Mouse (Mus musculus): ENCODE measurements around the gene Nfam1. TPM values are rescaled to one million over a fixed set of nuclear protein-coding genes. Genes with fewer than 3 reads are reported as not detected.

Nfam1 gene
- polyA plus RNA-seq, 1 experiment from 2014 or later: 0.31 TPM

- no peak overlapping the region for H3K27ac ChIP-seq (ENCODE audit: low read depth, low read length)
- no peak; the same call in 1 of the 2 replicates for ATAC-seq (ENCODE audit: low read depth)
- H3K4me3 ChIP-seq (ENCODE audit: low read depth, low read length): no peak overlapping the region
- no peaks in the 10 kb centered on the region for H3K36me3 ChIP-seq (ENCODE audit: control insufficient read depth, insufficient read depth, low read length)
- peaks cover 2% of the 10 kb centered on the region; the same call in 1 of the 2 replicates for H3K27me3 ChIP-seq (ENCODE audit: control insufficient read depth, insufficient read depth, low read length)
- H3K9me3 ChIP-seq (ENCODE audit: control insufficient read depth, low read length): no peaks in the 10 kb centered on the region
- no peak overlapping the region for H3K9ac ChIP-seq (replicated peaks; ENCODE audit: low read depth, low read length)
- H3K4me2 ChIP-seq (ENCODE audit: low read depth, low read length): no peak overlapping the region
- 38% methylated on average over 6 of the region's 6 CpGs for WGBS
- H3K4me1 ChIP-seq (ENCODE audit: control insufficient read depth, insufficient read depth, low read length): peaks cover 51% of the 10 kb centered on the region
Observed at GRCm38 (mm10) chr15:82989190-82989704, 43.9 kb downstream of the Nfam1 start.

DNA sequence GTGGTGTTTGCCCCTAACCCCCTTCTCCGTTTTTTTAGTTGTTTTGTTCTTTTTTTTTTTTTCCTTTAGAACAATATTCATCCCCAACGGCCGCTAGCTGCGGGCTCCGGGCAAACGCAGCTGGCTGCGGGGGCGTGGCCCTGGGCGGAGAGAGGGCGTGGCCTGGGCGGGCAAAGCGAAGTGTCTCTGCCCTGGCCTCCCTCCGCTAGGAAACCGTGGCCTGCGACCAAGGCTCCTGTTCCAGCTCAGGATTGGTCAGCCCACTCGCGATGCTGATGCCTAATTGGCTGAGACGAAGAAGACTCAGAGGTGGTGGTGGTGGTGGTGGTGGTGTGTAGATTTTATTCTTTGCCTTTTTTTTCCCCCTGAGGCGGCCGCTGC lies 45.4 kb downstream of the Nfam1 start, which contains the start of gene Tcf20:
TSS of gene Tcf20 (minus strand) at position 141 of the 381 bp plus-strand sequence.
- Histone ChIP-seq H3K27ac (ENCODE audit: low read depth, low read length) (peak within 1 kb of the TSS; percentile 49; the same call in 1 of the 2 replicates), H3K4me1 (ENCODE audit: control insufficient read depth, insufficient read depth, low read length) (peaks cover 61% of the 10 kb centered on the region), H3K9ac (replicated peaks; ENCODE audit: low read depth, low read length) (peak within 1 kb of the TSS; percentile 34; the same call in 1 of the 2 replicates), H3K27me3 (ENCODE audit: control insufficient read depth, insufficient read depth, low read length) (peaks cover 2% of the 10 kb centered on the region; the same call in 1 of the 2 replicates), H3K36me3 (ENCODE audit: control insufficient read depth, insufficient read depth, low read length) (no peaks in the 10 kb centered on the region), H3K4me3 (ENCODE audit: low read depth, low read length) (peak within 1 kb of the TSS; percentile 29), H3K9me3 (ENCODE audit: control insufficient read depth, low read length) (no peaks in the 10 kb centered on the region), H3K4me2 (ENCODE audit: low read depth, low read length) (peak within 1 kb of the TSS; percentile 90)
- under 1% methylated on average over 20 of the region's 20 CpGs for WGBS
- peak; percentile 84 for ATAC-seq (ENCODE audit: low read depth)

DNA sequence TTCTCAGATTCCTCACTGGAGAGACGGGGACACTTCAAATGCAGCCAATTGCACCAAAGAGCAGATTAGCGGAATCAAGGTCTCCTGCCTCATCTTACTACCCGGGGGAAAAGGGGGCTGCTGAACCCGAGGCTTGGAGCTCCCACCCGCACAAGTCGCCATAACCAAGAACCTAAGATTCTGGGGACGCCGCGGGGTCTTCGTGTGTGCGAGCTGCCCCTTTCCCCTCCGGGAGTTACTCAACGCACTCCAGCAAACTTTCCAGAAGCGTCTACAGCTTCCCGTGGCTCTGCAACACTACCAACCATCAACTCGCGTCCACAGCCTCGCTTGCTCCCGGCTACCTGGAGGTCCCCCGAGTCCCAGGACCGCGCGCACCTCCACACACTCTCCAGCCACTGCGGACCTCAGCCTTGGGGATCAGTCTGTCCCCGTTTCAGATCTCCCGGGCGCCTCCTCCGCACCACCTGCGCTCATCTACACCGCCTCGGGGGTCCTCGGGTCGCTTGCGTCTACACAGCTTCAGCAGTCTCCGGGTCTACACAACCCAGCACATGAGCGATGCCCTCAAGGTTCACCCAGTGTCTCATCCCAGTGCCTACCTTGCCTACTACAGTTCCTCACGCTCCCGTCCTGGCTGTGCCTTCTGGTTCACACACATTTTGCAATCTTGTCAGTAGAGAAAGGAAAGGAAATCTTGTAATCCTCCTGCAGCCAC lies 45.9 kb downstream of the Nfam1 start:
- no peak overlapping the region for H3K27ac ChIP-seq (ENCODE audit: low read depth, low read length)
- H3K4me3 ChIP-seq (ENCODE audit: low read depth, low read length): peak overlapping the region; percentile 29
- H3K9ac ChIP-seq (replicated peaks; ENCODE audit: low read depth, low read length): peak overlapping the region; percentile 34; the same call in 1 of the 2 replicates
- H3K4me1 ChIP-seq (ENCODE audit: control insufficient read depth, insufficient read depth, low read length): peaks cover 58% of the 10 kb centered on the region
- H3K9me3 ChIP-seq (ENCODE audit: control insufficient read depth, low read length): no peaks in the 10 kb centered on the region
- H3K4me2 ChIP-seq (ENCODE audit: low read depth, low read length): peak overlapping the region; percentile 90
- under 1% methylated on average over 38 of the region's 38 CpGs for WGBS
- no peak for ATAC-seq (ENCODE audit: low read depth)
- peaks cover 2% of the 10 kb centered on the region; the same call in 1 of the 2 replicates for H3K27me3 ChIP-seq (ENCODE audit: control insufficient read depth, insufficient read depth, low read length)
- no peaks in the 10 kb centered on the region for H3K36me3 ChIP-seq (ENCODE audit: control insufficient read depth, insufficient read depth, low read length)

- 51% methylated on average over 7 of the region's 7 CpGs for whole genome bisulfite sequencing
- no peak for ATAC-seq (ENCODE audit: low read depth)
- Histone ChIP-seq H3K36me3 (ENCODE audit: control insufficient read depth, insufficient read depth, low read length) (no peaks in the 10 kb centered on the region), H3K27ac (ENCODE audit: low read depth, low read length) (peak overlapping the region; percentile 80), H3K9me3 (ENCODE audit: control insufficient read depth, low read length) (no peaks in the 10 kb centered on the region), H3K4me3 (ENCODE audit: low read depth, low read length) (no peak overlapping the region), H3K4me2 (ENCODE audit: low read depth, low read length) (peak overlapping the region; percentile 41; the same call in 1 of the 2 replicates), H3K4me1 (ENCODE audit: control insufficient read depth, insufficient read depth, low read length) (peaks cover 64% of the 10 kb centered on the region), H3K9ac (replicated peaks; ENCODE audit: low read depth, low read length) (no peak overlapping the region), H3K27me3 (ENCODE audit: control insufficient read depth, insufficient read depth, low read length) (peaks cover 5% of the 10 kb centered on the region; the same call in 1 of the 2 replicates)
Observed at GRCm38 (mm10) chr15:82984574-82984973, 48.5 kb downstream of the Nfam1 start.

DNA sequence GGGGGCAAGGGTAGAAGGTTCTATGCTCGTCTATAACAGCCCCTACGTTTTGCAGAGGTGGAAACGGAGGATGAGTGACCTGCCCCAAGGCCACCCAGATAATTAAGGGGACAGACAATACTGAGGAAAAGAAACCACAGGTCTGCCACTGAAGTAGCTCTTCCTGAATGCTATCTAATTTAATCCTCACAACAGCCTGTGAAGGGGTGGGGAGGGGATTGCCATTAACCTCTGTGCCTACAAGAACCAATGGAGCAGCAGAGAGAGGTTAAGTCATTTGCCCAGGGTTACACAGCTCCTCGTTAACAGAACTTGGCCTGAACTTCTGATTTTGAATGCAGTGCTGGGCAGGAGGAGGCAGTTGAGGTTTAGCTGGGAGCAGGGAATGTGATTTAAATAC lies 49.0 kb downstream of the Nfam1 start:
- ATAC-seq (ENCODE audit: low read depth): no peak
- H3K4me2 ChIP-seq (ENCODE audit: low read depth, low read length): peak overlapping the region; percentile 41; the same call in 1 of the 2 replicates

DNA sequence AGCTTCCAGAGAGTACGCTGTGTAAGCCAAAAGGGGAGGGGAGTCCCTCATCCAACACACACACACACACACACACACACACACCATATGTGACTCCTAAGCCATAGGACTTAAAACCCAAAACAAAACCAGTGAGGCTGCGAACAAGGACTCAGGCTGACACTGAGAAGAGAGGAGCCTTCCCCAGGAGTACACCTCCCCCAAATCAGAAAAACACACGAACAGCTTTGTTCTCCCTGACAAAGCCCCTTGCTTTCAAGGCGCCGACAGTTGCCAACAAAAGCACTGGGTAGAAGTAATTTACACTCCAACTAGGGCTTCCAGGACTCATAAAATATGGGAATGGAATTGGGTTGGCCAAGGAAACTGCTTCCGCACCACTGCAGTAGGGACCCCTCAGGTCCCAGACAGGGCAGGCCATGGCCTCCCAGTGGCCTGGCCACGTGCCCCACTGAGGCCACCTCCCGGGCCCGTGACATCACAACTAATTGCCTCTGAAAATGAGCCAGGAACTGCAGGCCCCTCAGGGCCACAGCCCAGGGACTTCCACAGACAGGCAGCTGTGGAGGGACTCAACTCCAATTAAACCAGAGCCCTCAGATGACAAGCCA lies 49.6 kb downstream of the Nfam1 start:
- peak; percentile 67 for ATAC-seq (ENCODE audit: low read depth)
- H3K4me3 ChIP-seq (ENCODE audit: low read depth, low read length): peak overlapping the region; percentile 9; the same call in 1 of the 2 replicates
- 2% methylated on average over 9 of the region's 9 CpGs for WGBS
- H3K27ac ChIP-seq (ENCODE audit: low read depth, low read length): peak overlapping the region; percentile 80
- peaks cover 5% of the 10 kb centered on the region; the same call in 1 of the 2 replicates for H3K27me3 ChIP-seq (ENCODE audit: control insufficient read depth, insufficient read depth, low read length)
- no peaks in the 10 kb centered on the region for H3K36me3 ChIP-seq (ENCODE audit: control insufficient read depth, insufficient read depth, low read length)
- no peaks in the 10 kb centered on the region for H3K9me3 ChIP-seq (ENCODE audit: control insufficient read depth, low read length)
- peaks cover 54% of the 10 kb centered on the region for H3K4me1 ChIP-seq (ENCODE audit: control insufficient read depth, insufficient read depth, low read length)
- peak overlapping the region; percentile 41 for H3K4me2 ChIP-seq (ENCODE audit: low read depth, low read length)
- peak overlapping the region; percentile 45; the same call in 1 of the 2 replicates for H3K9ac ChIP-seq (replicated peaks; ENCODE audit: low read depth, low read length)

More for the DNA sequence above, 49.0 kb downstream of the Nfam1 start:
- Histone ChIP-seq H3K9me3 (ENCODE audit: control insufficient read depth, low read length) (no peaks in the 10 kb centered on the region), H3K4me3 (ENCODE audit: low read depth, low read length) (no peak overlapping the region), H3K4me1 (ENCODE audit: control insufficient read depth, insufficient read depth, low read length) (peaks cover 60% of the 10 kb centered on the region), H3K9ac (replicated peaks; ENCODE audit: low read depth, low read length) (no peak overlapping the region), H3K36me3 (ENCODE audit: control insufficient read depth, insufficient read depth, low read length) (no peaks in the 10 kb centered on the region), H3K27me3 (ENCODE audit: control insufficient read depth, insufficient read depth, low read length) (peaks cover 5% of the 10 kb centered on the region; the same call in 1 of the 2 replicates), H3K27ac (ENCODE audit: low read depth, low read length) (peak overlapping the region; percentile 80)
- WGBS: 11% methylated on average over 4 of the region's 4 CpGs

DNA sequence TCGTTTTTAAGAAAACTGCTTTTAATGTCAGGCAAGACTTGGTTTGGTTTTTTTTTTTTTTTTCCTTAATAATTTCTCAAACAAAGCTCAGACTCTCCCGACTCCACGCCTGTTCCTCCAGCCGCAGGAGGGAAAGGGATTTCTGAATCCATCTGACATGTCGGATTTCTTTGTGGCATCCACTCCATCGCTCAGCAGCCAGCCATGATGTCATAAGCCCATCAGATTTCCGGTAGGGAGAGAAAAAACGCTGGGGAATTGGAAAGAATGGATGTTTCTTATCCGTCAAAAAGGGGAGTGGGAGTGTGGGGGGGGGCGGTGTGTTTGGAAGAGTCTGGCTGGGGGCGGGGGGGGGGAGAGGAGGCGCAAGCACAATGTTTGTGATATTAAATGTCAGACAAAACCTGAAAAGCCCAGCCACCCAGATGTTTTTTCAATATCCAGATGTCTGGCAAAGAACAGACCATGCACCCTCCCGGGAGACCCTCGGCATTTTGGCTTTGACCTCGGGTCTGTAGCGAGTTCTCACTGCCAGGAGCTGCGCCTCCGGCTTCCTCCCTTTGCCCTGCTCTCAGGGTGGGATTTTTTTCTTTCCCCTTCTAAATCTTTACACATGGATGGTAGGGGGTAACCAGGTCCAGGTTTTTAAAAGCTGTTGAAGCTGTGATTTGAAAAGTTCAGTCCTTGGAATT lies 50.2 kb downstream of the Nfam1 start:
- peaks cover 5% of the 10 kb centered on the region; the same call in 1 of the 2 replicates for H3K27me3 ChIP-seq (ENCODE audit: control insufficient read depth, insufficient read depth, low read length)
- peak overlapping the region; percentile 41 for H3K4me2 ChIP-seq (ENCODE audit: low read depth, low read length)
- peak overlapping the region; percentile 15; the same call in 1 of the 2 replicates for H3K4me3 ChIP-seq (ENCODE audit: low read depth, low read length)
- H3K36me3 ChIP-seq (ENCODE audit: control insufficient read depth, insufficient read depth, low read length): no peaks in the 10 kb centered on the region
- 6% methylated on average over 17 of the region's 18 CpGs for WGBS
- H3K9me3 ChIP-seq (ENCODE audit: control insufficient read depth, low read length): no peaks in the 10 kb centered on the region
- peak overlapping the region; percentile 80 for H3K27ac ChIP-seq (ENCODE audit: low read depth, low read length)
- H3K9ac ChIP-seq (replicated peaks; ENCODE audit: low read depth, low read length): peak overlapping the region; percentile 45; the same call in 1 of the 2 replicates
- H3K4me1 ChIP-seq (ENCODE audit: control insufficient read depth, insufficient read depth, low read length): peaks cover 48% of the 10 kb centered on the region
- no peak for ATAC-seq (ENCODE audit: low read depth)

DNA sequence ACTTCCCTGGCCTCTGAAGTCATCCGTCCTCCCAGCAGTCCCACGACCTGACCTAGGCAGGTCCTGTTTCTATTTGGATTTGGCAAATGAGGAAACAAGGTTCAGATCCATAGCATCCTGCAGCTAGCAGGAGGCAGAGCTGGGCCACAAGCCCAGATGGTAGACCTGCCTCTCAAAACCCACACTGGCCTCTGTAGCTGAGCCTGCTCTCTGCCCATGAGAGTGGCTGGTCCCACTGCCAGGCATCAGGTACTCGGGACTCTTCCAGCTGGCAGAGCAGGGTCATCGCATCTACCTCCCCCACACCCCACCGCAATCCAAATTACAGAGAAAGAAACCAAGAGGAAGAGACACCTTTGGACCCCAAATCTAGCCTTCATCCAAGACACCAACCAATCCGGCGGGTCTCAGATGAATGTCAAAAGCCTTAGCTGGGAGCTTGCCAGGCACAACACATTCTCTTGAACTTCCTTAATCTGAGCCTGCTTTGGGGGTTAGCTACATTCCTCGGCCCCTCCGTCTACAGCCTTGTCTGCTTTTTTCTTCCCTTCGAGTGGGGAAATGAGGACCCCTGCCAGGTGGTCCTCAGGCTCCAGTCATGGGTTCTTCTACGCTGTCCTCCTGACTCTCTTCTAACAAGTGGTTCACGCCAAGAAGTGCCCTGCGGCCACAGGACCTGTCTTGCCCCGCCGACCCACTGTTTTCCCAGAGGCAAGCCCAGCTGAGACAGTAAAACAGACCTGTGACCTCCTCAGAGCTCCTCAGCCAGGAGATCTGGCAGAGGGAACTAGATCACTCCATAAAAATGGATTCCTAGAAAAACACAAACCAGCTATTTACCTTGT lies 51.2 kb downstream of the Nfam1 start:
- Histone ChIP-seq H3K4me3 (ENCODE audit: low read depth, low read length) (no peak overlapping the region), H3K9ac (replicated peaks; ENCODE audit: low read depth, low read length) (no peak overlapping the region), H3K4me1 (ENCODE audit: control insufficient read depth, insufficient read depth, low read length) (peaks cover 43% of the 10 kb centered on the region), H3K36me3 (ENCODE audit: control insufficient read depth, insufficient read depth, low read length) (no peaks in the 10 kb centered on the region), H3K27ac (ENCODE audit: low read depth, low read length) (peak overlapping the region; percentile 60), H3K4me2 (ENCODE audit: low read depth, low read length) (peak overlapping the region; percentile 41; the same call in 1 of the 2 replicates), H3K9me3 (ENCODE audit: control insufficient read depth, low read length) (no peaks in the 10 kb centered on the region), H3K27me3 (ENCODE audit: control insufficient read depth, insufficient read depth, low read length) (peaks cover 5% of the 10 kb centered on the region; the same call in 1 of the 2 replicates)
- 28% methylated on average over 15 of the region's 15 CpGs for WGBS
- no peak for ATAC-seq (ENCODE audit: low read depth)
